Mouse (Mus musculus) ovary, postnatal 14 days (tissue): ENCODE data around the gene Efna3.

ENCODE experiments used
- DNase-seq: peaks from one replicate; pipeline ENCODE4 v3.0.0; 2022; ENCODE audit warnings: low spot score

The Efna3 gene

DNA sequence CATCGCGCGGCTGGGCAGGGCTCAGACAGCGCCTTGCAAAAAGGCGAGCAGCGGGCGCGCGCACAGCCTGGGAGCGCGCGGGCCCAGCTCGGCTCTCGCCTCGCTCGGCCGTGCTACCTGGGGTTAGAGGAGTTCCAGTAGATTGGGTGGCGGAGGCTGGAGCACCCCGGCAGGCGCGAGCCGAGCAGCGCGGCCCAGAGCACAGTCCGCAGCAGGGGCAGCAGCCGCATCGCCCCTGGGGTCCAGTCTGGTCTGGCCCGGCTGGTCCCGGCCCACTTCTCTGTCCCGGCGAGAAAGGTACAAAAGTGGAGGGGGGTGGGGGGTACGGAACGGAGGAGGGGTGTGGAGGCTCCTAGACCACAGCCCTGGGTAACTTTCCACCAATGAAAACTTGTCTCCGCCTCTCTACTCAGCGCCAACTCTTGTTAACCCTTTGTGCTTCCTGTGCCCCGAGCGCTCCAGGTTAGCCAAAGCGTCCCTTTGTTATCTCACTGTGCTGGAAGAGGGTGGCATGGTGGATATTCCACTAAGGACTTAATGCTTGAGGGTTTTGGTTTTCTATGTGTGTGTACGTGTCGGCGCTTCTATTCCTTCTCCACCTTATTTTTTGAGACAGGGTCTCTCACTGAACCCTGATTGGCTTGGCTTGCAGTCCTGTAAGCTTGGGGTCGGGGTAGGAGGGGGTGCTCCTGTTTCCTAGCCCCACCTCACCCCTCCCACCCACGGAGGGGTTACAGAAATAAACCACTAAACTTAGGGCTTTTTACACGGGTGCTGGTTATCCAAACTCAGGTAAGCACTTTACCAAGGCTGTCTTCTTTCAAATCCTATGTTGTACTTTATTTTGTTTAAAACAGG, 15.2 kb upstream of the Efna3 start, which contains the start of gene Efna4:
Gene Efna4 (minus strand): TSS at position 308 of the 858 bp plus-strand sequence.
- no peak for DNase-seq

DNA sequence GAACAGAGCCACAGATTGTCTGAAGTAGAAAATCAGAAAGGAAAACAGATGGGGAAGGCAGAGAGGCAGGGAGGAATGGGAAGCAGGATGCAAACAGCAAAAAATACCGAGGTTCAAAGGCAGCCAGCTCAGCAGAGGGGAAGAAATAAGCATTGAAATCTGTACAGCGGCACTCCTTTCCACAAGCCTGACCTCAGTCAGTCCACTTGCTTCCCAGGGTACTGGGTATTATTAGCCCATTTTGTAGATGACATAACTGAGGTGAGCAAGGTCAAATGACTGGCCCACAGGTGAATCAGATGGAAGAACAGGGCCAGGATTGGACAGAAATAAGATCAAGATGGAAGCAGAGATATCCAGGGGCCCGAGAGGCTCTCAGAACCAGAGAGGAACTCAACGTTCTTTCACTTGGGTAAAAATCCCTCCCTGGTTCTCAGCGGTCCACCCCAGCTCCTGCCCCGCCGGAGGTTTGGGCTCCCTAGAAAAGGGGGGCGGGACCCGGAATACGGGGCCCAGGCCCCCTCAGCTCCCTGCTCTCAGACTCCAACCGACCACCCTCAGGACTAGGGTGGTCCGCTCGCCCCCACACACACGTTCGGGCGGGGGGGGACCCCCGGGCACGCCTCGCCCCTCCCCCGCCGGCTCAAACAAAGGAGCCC, 14.4 kb upstream of the Efna3 start:
- no peak for DNase-seq

DNA sequence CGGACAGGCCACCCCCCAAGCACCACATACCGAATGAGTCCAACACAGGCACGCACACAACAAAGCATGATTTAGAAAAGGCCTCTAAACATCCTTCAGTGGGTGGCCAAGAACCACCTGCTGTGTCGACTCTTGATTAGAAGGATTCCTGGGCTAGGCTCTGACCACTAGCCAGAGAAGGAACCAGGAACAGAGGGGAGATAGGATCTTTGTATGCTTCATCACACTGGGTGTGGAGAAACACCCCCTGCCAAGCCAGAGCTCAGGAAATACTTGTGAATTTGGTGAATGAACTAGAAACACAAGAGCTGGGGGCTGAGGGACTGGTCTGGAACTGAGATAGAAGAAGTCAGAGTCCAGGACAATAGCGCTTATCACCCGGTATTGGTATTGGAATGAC, 13.8 kb upstream of the Efna3 start:
- DNase-seq, result no peak

DNA sequence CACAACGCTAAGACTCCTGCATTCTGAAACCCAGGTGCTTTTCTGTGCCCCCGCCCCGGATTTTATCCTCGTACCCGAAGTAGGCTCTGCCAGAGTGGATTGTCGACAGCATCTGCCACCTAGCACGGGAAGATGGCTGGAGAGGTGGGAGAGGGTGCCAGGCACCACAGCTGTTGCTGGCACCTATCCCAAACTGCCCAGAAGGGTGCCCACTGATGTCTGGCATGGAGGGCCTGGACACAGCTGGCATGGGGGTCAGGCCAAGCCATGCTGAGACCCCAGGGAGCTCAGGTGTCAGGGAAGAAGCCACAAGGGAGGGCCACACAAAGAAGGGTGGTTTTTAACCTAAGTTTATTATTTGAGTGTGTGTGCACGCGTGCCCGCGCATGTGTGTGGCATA, 10.3 kb upstream of the Efna3 start:
- DNase-seq, result no peak

DNA sequence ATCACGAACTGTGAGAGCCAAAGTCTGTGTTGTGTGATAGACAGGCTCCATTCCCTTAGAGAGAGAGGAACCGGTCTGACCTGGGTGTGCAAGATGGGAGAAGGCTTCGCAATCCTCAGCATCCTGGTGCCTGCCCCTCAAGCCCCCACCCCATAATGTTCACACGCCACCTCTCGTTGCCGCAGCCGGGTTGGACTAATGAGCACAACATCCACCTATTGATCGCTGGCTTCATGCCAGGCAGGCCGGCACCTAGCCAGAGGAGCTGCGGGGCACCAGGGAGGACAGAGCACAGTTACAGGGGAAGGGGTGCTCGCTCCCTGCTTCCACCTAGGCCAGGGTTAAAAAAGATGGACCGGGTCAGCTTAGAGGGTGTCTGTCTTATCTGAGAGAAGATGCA, 9.7 kb upstream of the Efna3 start:
- no peak for DNase-seq

DNA sequence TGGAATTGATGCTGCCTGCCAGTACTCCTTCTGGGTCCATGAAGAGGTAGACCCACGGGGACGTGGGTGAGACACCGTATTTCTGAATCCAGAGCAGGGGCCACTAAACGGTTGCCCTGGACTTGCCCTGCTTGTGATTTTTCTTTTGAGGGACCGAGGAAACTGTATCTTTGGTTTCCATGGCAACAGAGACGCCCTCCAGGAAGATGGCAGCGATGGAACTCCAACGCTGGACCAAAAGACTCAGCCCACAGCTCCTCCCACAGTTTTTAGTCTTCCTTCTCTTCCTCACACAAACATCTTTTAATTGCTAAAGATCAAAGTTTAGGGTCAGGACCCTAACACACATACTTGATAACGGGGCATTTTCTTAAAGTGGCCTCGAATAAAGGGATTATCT, 9.2 kb upstream of the Efna3 start:
- DNase-seq, result no peak

DNA sequence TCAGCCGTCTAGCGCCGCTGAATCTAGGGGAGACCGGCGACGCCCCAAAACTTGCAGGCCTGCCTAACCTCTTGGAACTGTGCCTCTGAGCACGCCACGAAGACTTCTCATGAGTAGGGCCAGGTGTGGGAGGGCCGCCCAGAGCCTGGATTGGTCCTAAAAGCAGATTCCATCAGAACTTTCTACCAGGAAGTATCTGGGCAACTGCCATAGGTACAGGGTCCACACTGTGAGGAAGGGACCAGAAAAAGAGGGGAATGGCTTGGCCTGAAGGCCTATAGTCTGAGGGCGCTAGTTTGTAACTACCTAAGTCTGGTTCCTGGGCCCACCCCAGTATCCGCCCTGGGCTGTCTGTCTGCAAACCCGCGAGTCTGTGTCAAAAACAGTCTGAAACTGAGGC, 8.8 kb upstream of the Efna3 start:
- no peak for DNase-seq

DNA sequence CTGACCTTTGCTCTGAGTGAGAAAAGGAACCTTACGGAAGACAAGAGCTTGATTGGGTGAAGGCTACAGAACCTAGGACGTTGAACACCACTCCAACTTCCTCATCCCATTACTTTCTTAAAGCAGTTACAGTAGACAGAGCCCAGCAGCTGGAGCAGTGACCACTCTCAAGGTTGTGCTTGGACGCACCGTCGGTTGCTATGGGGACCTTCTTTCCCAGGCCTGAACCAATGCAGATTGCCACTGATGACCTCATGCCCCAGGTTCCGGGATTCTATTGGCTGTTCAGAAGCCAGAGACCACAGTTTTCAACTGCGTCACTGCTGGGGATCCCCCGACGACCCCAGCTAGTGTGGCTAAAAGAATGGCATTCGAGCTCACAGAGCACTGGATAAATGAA, 8.2 kb upstream of the Efna3 start:
- DNase-seq, result no peak

DNA sequence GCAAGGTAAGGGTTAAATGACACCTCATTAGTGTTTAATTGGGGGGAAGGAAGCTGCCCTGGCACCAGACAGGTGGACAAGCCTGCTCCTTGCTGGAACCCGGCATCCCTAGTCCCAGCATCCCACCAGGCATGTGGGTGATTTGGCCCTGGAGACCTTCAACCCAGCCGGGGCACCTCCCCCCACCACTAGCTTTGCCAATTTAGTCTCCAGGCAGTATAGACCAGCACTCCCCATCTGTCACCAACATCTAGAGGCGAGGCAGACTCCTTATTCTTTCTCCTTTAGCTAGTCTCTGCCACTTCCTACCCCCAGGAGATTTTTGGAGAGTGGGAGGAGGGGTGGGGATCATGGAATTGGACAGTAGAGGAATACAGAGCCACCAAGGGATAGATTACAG, 7.6 kb upstream of the Efna3 start:
- no peak for DNase-seq

DNA sequence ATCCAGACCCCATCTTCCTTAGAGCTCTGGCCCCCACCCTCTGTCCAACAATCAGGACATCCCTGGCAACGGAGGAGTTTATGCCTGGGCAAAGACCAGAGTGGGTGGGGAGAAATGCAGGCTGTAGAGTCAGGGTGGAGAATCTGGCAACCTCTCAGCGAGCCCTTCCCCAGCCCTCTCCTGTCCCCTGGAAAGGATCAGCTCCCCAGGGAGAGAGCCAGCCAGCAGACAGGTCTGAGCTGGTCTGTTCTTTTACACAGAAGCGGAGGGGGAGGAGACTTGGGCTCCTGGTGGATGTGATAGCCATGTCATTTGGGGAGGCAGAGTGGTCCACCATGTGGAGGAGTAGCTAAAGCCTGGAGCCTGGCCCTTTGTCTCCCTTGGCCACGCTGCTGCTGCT, 5.9 kb upstream of the Efna3 start:
- DNase-seq, result no peak

DNA sequence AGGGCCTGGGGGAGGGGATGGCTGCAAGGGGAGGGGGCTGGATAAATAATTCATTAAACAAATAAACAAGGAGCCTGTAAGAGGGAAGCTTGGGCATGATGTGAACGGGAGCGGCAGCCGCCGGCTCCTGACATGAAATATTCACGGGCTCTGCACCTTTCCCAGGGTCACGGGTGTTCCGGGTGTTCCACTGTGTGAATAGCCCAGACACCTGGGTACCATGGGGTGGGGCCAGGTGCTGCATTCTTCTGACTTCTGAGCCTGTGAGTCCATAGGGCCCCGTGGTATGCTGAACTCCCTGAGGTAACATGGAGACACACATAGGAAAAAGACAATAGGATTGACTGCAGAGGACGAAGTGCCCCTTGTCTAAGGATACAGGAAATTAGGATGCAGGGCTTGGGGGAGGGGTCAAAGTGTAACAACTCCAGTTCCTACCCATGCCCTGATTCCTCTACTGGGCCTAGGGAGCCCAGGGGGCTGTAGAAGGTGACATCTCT, 4.7 kb upstream of the Efna3 start:
- DNase-seq, result no peak

DNA sequence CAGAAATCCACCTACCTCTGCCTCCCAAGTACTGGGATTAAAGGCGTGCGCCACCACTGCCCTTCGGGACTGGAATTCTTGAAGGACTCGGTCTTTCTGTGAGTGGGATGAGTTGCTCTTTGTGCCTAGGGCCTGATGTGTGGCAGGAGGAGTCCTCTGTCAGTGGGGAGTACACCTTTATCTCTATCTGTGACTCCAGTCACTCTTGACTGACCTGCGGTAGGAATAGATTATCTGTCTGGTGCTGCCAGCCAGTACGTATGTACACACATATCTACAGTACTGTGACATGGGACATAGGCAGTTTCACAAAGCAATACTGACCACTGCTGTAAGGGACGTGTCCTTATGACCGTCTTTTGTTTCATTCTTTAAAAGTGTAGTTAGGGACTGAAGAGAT, 3.1 kb upstream of the Efna3 start:
- no peak for DNase-seq

DNA sequence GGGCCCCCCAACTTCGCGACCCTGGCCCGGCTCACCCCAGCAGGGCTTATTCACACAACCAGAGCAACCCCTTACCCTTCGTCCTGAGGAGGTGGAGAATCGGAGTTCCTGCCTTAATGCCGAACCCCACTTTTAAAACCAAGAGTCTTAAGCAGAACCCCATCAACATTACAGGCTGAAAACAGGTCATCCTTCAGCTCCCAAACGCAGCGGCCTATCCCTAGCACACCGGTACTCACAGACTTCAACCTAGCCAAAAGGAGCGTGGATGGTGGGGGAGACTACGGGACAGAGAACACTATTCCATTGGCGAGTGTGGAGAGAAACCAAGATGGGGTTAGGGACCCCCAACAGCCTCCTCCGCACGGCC, 649 bp downstream of the Efna3 start:
- no peak for DNase-seq

DNA sequence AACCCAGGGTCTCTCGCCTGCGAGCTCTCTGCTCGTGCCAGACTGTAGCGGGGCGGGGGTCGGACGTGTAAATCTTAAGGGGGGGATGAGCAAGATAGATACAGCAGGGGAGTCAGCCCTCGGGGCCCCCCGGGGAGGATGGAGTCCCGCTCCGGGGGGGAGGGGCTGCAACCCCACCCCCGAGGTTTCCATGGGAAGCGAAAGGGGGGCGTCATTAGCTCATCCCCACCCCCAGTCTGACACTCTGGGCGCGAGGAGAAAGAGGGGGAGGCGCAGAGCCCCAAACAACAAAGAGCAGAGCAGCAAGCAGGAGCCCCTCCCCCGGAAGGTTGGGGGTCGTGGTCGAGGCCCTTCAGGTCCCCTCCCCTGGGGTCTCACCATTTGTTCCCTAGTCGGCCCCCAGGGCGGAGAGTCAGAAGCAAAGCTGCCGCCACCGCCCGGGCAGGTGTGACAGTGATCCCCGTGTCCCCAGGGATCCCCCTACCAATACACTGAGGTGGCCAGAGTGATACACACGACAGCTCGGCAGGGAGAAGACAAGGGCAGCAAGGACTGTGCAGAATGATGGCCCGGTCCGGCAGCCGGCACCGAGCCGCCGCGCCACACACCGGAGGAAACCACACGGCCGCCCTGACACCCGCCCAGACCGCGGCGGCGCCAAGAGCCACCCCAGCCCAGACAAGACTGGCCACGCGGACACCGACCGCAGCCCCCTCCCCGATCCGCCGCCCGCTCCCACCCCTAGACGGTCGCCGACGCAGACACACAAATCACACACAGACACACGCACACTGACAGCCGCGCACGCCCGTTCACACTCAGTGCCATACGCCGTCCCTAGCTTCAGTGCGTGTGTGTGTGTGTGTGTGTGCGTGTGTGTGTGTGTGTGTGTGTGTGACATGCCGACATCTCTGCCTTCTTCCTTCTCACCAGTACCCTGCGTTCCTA, 1.3 kb downstream of the Efna3 start:
- DNase-seq, result no peak

DNA sequence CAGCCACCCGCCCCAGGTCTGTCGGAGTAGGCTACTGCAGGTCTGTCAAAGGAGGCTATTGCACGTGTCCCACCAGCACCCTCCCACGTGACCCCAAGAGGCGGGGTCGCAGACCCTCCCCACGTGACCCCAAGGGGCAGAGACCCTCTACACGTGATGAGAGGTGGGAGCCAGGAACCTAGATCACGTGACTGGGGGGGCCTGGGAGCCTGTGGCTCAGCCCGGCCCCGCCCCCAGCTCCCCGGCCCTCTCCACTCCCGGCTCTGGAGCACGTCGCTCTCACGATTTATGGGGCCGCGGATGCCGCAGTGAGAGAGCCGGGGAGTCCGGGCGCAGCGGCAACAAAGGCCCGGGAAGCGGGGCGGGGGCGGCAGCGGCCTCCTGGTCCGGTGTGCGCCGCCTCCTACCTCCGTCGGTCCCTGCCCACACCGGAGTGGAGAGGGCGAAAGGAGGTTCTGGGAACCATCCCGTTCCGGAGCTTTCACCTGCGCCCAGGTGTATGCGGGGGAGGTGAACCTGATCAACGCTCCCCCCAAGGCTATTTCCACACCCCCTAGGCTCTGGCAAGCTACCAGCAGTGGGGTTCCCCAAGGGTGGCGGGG, 2.1 kb downstream of the Efna3 start:
- no peak for DNase-seq

DNA sequence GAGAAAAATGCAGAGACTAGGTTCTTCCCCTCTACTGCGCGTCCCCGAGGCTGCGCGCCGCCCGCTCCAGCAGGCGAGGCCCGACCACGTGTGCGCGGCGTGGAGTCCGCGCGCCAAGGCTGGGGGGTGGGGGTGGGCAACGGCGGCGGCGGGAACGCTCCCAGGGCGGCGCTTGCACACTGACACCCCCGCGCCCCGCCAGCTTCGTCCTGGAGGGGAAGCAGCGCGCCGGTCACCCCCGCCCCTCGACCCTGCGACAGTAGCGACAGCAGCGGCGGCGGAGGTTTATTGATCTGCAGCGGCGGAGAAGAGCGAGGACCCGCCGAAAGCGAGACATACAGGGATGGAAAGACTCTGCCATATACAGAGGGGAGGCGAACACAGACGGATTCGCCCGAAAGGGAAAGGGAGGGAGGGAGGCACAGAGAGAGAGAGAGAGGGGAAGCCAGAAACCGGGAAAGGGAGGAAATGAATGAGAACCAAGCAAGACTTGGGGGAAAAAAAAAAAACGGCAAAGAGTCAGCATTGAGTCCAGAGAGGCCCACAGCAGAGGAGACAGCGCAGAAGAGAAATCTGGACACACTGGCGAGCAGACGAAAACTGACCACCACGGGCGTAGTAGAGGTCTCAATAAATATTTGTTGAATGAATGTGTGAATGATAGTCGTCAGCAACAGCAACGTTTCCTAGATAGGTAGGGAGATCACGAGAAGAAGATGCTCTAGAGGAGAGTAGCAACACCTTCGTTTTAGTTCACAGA, 3.0 kb downstream of the Efna3 start:
- no peak for DNase-seq

DNA sequence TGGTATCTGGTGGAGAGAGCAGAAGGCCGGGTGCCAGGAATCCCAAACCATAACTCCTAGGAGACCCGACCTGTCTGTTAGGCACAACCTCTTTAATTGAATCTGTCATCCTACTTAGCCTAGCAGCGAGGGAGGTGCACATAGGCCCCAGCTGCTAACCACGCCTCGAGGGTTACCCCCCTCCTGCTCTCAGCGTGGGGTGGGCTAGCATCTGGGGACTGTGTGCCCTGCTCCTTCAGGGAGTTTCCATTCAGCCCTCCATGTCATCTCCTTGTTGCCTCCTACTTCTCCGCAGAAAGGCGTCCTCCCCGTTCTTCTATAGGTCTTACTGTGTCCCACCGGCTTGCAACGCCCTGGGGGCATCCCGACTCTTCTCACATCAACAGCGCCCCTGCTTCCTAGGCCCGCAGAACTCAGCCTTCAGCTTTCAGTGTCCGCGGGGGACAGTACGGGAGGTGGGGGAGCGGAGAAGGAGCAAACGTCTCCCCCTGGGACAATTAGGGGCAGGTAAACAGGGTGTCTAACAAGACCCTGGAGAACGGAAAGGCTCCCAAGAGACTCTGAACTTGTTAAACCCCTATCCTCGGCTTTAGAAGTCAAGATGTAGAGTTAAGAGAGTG, 3.7 kb downstream of the Efna3 start:
- DNase-seq, result no peak

DNA sequence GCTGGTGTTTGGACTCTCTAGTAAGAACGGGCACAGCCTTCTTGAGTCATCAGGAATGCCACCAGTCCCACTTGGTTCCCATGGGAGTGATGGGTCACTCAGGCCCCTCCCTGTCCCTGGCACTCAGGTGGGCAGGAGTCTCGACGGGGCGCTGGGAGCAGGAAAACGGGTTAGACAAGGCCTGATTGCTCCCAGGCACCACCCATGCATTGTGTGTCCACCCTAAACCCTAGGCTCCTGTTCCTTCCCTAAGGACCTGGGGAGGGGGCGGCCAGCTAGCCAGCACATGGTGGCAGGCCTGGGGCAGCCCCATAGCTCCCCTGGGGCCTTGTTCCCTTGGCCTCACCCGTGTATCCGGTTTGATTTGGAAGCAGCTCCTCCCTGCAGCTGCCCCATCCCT, 4.4 kb downstream of the Efna3 start:
- DNase-seq, result no peak

DNA sequence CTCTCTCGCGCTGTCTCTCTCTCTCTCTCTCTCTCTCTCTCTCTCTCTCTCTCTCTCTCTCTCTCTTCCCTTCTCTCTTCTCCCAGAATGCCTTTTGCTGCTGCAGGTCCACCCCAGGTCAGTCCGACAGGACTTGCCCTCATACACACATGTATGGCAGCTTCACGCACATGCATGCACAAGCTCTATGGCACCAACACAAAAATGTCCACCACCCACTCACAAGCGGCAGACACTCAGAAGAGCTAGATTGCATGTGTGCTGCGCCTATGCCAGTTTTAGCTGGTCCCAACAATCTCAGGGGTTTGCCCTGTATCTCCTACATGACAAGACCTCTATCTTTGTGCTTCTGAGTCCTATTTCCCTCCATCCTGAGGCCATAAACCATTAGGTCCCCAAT, 5.5 kb downstream of the Efna3 start:
- no peak for DNase-seq

DNA sequence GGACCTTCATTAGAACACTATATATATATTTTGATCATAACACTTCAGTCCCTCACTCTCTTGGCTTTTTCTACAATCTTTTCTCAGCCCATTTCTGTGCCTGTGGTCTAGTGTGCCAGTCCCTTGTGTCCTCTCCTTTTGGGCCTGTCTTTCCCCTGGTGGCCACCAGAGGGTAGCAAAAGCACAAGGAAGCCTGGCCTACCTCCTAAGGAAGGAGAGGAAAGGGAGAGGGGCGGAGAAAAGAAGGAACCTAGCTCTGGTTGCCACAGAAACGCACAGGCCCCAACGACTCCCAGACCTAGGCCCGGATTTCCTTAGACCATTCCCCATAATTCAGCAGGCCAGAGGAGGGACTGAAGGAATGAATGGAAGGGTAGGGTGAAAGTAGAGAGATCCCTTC, 5.9 kb downstream of the Efna3 start:
- peak; percentile 85 for DNase-seq
